Mouse (Mus musculus): ENCODE data around the gene Sp8.

Gene Sp8

GRCm38 (mm10) chr12:118846221-118846620 lies at the start of gene Sp8:
Gene Sp8 (plus strand): TSS chr12:118846329.
- DNase-seq: no peak

GRCm38 (mm10) chr12:118811328-118811961 lies 34.7 kb upstream of the Sp8 start:
- DNase-seq: no peak

- DNase-seq: no peak
Measured at GRCm38 (mm10) chr12:118814561-118814960, 31.6 kb upstream of the Sp8 start.

- DNase-seq: no peak
Measured at GRCm38 (mm10) chr12:118816156-118816555, 30.0 kb upstream of the Sp8 start.

GRCm38 (mm10) chr12:118829881-118830280 lies 16.2 kb upstream of the Sp8 start:
- no peak for DNase-seq

- DNase-seq: no peak
Measured at GRCm38 (mm10) chr12:118836411-118837341, 9.5 kb upstream of the Sp8 start.

GRCm38 (mm10) chr12:118837361-118837760 lies 8.8 kb upstream of the Sp8 start:
- no peak for DNase-seq

GRCm38 (mm10) chr12:118838260-118838659 lies 7.9 kb upstream of the Sp8 start:
- no peak for DNase-seq

GRCm38 (mm10) chr12:118839398-118839797 lies 6.7 kb upstream of the Sp8 start:
- DNase-seq: no peak

- no peak for DNase-seq
Measured at GRCm38 (mm10) chr12:118840301-118840700, 5.8 kb upstream of the Sp8 start.

GRCm38 (mm10) chr12:118840861-118841260 lies 5.3 kb upstream of the Sp8 start:
- no peak for DNase-seq

GRCm38 (mm10) chr12:118841381-118841922 lies 4.7 kb upstream of the Sp8 start:
- no peak for DNase-seq

GRCm38 (mm10) chr12:118841971-118842550 lies 4.1 kb upstream of the Sp8 start:
- no peak for DNase-seq

GRCm38 (mm10) chr12:118842671-118843411 lies 3.3 kb upstream of the Sp8 start:
- no peak for DNase-seq

GRCm38 (mm10) chr12:118844111-118844510 lies 2.0 kb upstream of the Sp8 start:
- DNase-seq: no peak

GRCm38 (mm10) chr12:118844841-118845240 lies 1.3 kb upstream of the Sp8 start:
- no peak for DNase-seq

GRCm38 (mm10) chr12:118845351-118845750 lies 778 bp upstream of the Sp8 start:
- DNase-seq: no peak

GRCm38 (mm10) chr12:118846649-118847321 lies 656 bp downstream of the Sp8 start:
- DNase-seq: no peak

GRCm38 (mm10) chr12:118847381-118847780 lies 1.3 kb downstream of the Sp8 start:
- no peak for DNase-seq

GRCm38 (mm10) chr12:118847861-118848495 lies 1.8 kb downstream of the Sp8 start:
- DNase-seq: no peak

GRCm38 (mm10) chr12:118848496-118849202 lies 2.5 kb downstream of the Sp8 start:
- DNase-seq: no peak
